Mouse (Mus musculus): ENCODE results near the gene Bpifb9a. TPM values are rescaled to one million over a fixed set of nuclear protein-coding genes. Genes with fewer than 3 reads are reported as not detected.
A peak's percentile ranks its signal among the peaks of the same experiment; 100 is the strongest.
"Not testable (repeated sequence)": the region's sequence is repeated elsewhere in the genome, so short reads cannot be mapped to it uniquely, and the experiment has no call there.

Bpifb9a gene
- not detected in 2 replicates for polyA plus RNA-seq (2015; fragmentation: Nextera tagmentation; extraction: Ambion mirVana)

GRCm38 (mm10) chr2:154257554-154257953, at the start of gene Bpifb9a:
Bpifb9a (plus strand) TSS chr2:154257854.
- not testable (repeated sequence) for H3K36me3 ChIP-seq (ENCODE audit: insufficient read depth, low read length); H3K4me2 ChIP-seq (ENCODE audit: low read length); H3K9ac ChIP-seq (ENCODE audit: low read depth, low read length); H3K4me1 ChIP-seq (replicated peaks; ENCODE audit: insufficient read depth, low read length); ATAC-seq (replicated peaks; ENCODE audit: low FRiP score, low read depth); H3K27ac ChIP-seq; H3K4me3 ChIP-seq (replicated peaks; ENCODE audit: low read depth, low read length); H3K9me3 ChIP-seq (replicated peaks; ENCODE audit: low read length); DNase-seq (ENCODE audit: low spot score); H3K27me3 ChIP-seq (ENCODE audit: insufficient read depth, low read length)
- 83% methylated on average over 5 of the region's 5 CpGs for WGBS

- peak; percentile 56 for DNase-seq (ENCODE audit: low spot score)
- Histone ChIP-seq H3K27ac (no peak overlapping the region), H3K4me2 (ENCODE audit: low read length) (no peak overlapping the region), H3K36me3 (ENCODE audit: insufficient read depth, low read length) (no peaks in the 10 kb centered on the region), H3K27me3 (ENCODE audit: insufficient read depth, low read length) (no peaks in the 10 kb centered on the region), H3K9ac (ENCODE audit: low read depth, low read length) (no peak overlapping the region), H3K4me3 (replicated peaks; ENCODE audit: low read depth, low read length) (no peak overlapping the region), H3K9me3 (replicated peaks; ENCODE audit: low read length) (no peaks in the 10 kb centered on the region), H3K4me1 (replicated peaks; ENCODE audit: insufficient read depth, low read length) (no peaks in the 10 kb centered on the region)
- no peak for ATAC-seq (replicated peaks; ENCODE audit: low FRiP score, low read depth)
- peak; percentile 71 for TF ChIP-seq CTCF (IDR thresholded peaks at IDR 0.05; ENCODE audit: low read depth)
- 8% methylated on average over 3 of the region's 3 CpGs for WGBS
Observed at GRCm38 (mm10) chr2:154209112-154209511, 48.5 kb upstream of the Bpifb9a start.

- DNase-seq (ENCODE audit: low spot score) (no peak), ATAC-seq (replicated peaks; ENCODE audit: low FRiP score, low read depth) (no peak)
- no peak for TF ChIP-seq CTCF (IDR thresholded peaks at IDR 0.05; ENCODE audit: low read depth)
- Histone ChIP-seq H3K9ac (ENCODE audit: low read depth, low read length) (no peak overlapping the region), H3K9me3 (replicated peaks; ENCODE audit: low read length) (no peaks in the 10 kb centered on the region), H3K36me3 (ENCODE audit: insufficient read depth, low read length) (no peaks in the 10 kb centered on the region), H3K27ac (no peak overlapping the region), H3K4me1 (replicated peaks; ENCODE audit: insufficient read depth, low read length) (no peaks in the 10 kb centered on the region), H3K4me2 (ENCODE audit: low read length) (no peak overlapping the region), H3K4me3 (replicated peaks; ENCODE audit: low read depth, low read length) (no peak overlapping the region), H3K27me3 (ENCODE audit: insufficient read depth, low read length) (no peaks in the 10 kb centered on the region)
- WGBS: 33% methylated on average over 1 of the region's 1 CpGs
Observed at GRCm38 (mm10) chr2:154211121-154211520, 46.5 kb upstream of the Bpifb9a start.

GRCm38 (mm10) chr2:154211881-154212280, 45.8 kb upstream of the Bpifb9a start:
- no peaks in the 10 kb centered on the region for H3K36me3 ChIP-seq (ENCODE audit: insufficient read depth, low read length)
- no peak for TF ChIP-seq CTCF (IDR thresholded peaks at IDR 0.05; ENCODE audit: low read depth)
- no peak overlapping the region for H3K4me2 ChIP-seq (ENCODE audit: low read length)
- ATAC-seq (replicated peaks; ENCODE audit: low FRiP score, low read depth): no peak
- no peak for DNase-seq (ENCODE audit: low spot score)
- H3K27me3 ChIP-seq (ENCODE audit: insufficient read depth, low read length): no peaks in the 10 kb centered on the region
- H3K4me1 ChIP-seq (replicated peaks; ENCODE audit: insufficient read depth, low read length): no peaks in the 10 kb centered on the region
- 80% methylated on average over 4 of the region's 4 CpGs for WGBS
- no peak overlapping the region for H3K9ac ChIP-seq (ENCODE audit: low read depth, low read length)
- H3K9me3 ChIP-seq (replicated peaks; ENCODE audit: low read length): no peaks in the 10 kb centered on the region
- no peak overlapping the region for H3K27ac ChIP-seq
- no peak overlapping the region for H3K4me3 ChIP-seq (replicated peaks; ENCODE audit: low read depth, low read length)

GRCm38 (mm10) chr2:154215191-154215590, 42.5 kb upstream of the Bpifb9a start:
- H3K27ac ChIP-seq: no peak overlapping the region
- no peaks in the 10 kb centered on the region for H3K27me3 ChIP-seq (ENCODE audit: insufficient read depth, low read length)
- no peaks in the 10 kb centered on the region for H3K36me3 ChIP-seq (ENCODE audit: insufficient read depth, low read length)
- no peaks in the 10 kb centered on the region for H3K4me1 ChIP-seq (replicated peaks; ENCODE audit: insufficient read depth, low read length)
- H3K4me2 ChIP-seq (ENCODE audit: low read length): no peak overlapping the region
- 14% methylated on average over 5 of the region's 5 CpGs for WGBS
- no peak overlapping the region for H3K9ac ChIP-seq (ENCODE audit: low read depth, low read length)
- no peaks in the 10 kb centered on the region for H3K9me3 ChIP-seq (replicated peaks; ENCODE audit: low read length)
- no peak overlapping the region for H3K4me3 ChIP-seq (replicated peaks; ENCODE audit: low read depth, low read length)
- TF ChIP-seq CTCF (IDR thresholded peaks at IDR 0.05; ENCODE audit: low read depth): peak; percentile 93
- ATAC-seq (replicated peaks; ENCODE audit: low FRiP score, low read depth) (no peak), DNase-seq (ENCODE audit: low spot score) (peak; percentile 81)

- Histone ChIP-seq H3K36me3 (ENCODE audit: insufficient read depth, low read length) (no peaks in the 10 kb centered on the region), H3K9me3 (replicated peaks; ENCODE audit: low read length) (no peaks in the 10 kb centered on the region), H3K4me1 (replicated peaks; ENCODE audit: insufficient read depth, low read length) (0 out of 2 replicates have a peak, but pooled peaks cover 9% of the 10 kb centered on the region), H3K4me2 (ENCODE audit: low read length) (no peak overlapping the region), H3K27me3 (ENCODE audit: insufficient read depth, low read length) (no peaks in the 10 kb centered on the region), H3K27ac (no peak overlapping the region), H3K4me3 (replicated peaks; ENCODE audit: low read depth, low read length) (no peak overlapping the region), H3K9ac (ENCODE audit: low read depth, low read length) (no peak overlapping the region)
- no peak for ATAC-seq (replicated peaks; ENCODE audit: low FRiP score, low read depth)
- no peak for DNase-seq (ENCODE audit: low spot score)
- TF ChIP-seq CTCF (IDR thresholded peaks at IDR 0.05; ENCODE audit: low read depth): no peak
- 85% methylated on average over 5 of the region's 5 CpGs for WGBS
Observed at GRCm38 (mm10) chr2:154219950-154220349, 37.7 kb upstream of the Bpifb9a start.

- no peaks in the 10 kb centered on the region for H3K9me3 ChIP-seq (replicated peaks; ENCODE audit: low read length)
- H3K4me1 ChIP-seq (replicated peaks; ENCODE audit: insufficient read depth, low read length): 0 out of 2 replicates have a peak, but pooled peaks cover 9% of the 10 kb centered on the region
- no peak within 1 kb of the TSS for H3K9ac ChIP-seq (ENCODE audit: low read depth, low read length)
- H3K4me2 ChIP-seq (ENCODE audit: low read length): peak within 1 kb of the TSS; percentile 9
- no peaks in the 10 kb centered on the region for H3K27me3 ChIP-seq (ENCODE audit: insufficient read depth, low read length)
- TF ChIP-seq CTCF (IDR thresholded peaks at IDR 0.05; ENCODE audit: low read depth): no peak
- WGBS: 2% methylated on average over 14 of the region's 14 CpGs
- ATAC-seq (replicated peaks; ENCODE audit: low FRiP score, low read depth) (peak; percentile 71), DNase-seq (ENCODE audit: low spot score) (peak; percentile 72)
- H3K4me3 ChIP-seq (replicated peaks; ENCODE audit: low read depth, low read length): no peak within 1 kb of the TSS
- no peak within 1 kb of the TSS for H3K27ac ChIP-seq
- no peaks in the 10 kb centered on the region for H3K36me3 ChIP-seq (ENCODE audit: insufficient read depth, low read length)
Observed at GRCm38 (mm10) chr2:154223265-154223916, 34.3 kb upstream of the Bpifb9a start, which contains the start of gene Bpifb5. Bpifb5 (plus strand) TSS chr2:154223742.
